Mouse (Mus musculus) limb, embryonic 15.5 days (tissue): Measurements from ENCODE around the gene Bcar3. TPM values are rescaled to one million over a fixed set of nuclear protein-coding genes. Genes with fewer than 3 reads are reported as not detected.

Source experiments
- ATAC-seq: fragments of 200-750 bp; cut with Nextera tagmentation; 2 replicates; pipeline ENCODE4 v1.8.0; 2017; ENCODE audit warnings: low read depth, moderate TSS enrichment; ENCODE audit not compliant: insufficient number of reproducible peaks, low FRiP score, low TSS enrichment
- H3K27ac ChIP-seq: fragments of 300-500 bp; sonication (generic); 2 replicates; pipeline ENCODE4 v1.5.1; 2015; ENCODE audit warnings: moderate library complexity, mild to moderate bottlenecking, inconsistent platforms
- H3K27me3 ChIP-seq: fragments of 300-500 bp; sonication (generic); 2 replicates; pipeline ENCODE4 v1.6.1; 2015; ENCODE audit warnings: inconsistent platforms
- H3K36me3 ChIP-seq: fragments of 300-500 bp; sonication (generic); 2 replicates; pipeline ENCODE4 v1.6.1; 2015; ENCODE audit warnings: inconsistent platforms
- H3K4me1 ChIP-seq: fragments of 300-500 bp; sonication (generic); 2 replicates; pipeline ENCODE4 v1.6.1; 2015; ENCODE audit warnings: inconsistent platforms
- H3K4me2 ChIP-seq: fragments of 300-500 bp; sonication (generic); 2 replicates; pipeline ENCODE4 v1.6.1; 2015; ENCODE audit warnings: mild to moderate bottlenecking, inconsistent platforms
- H3K4me3 ChIP-seq: fragments of 300-500 bp; sonication (generic); 2 replicates; pipeline ENCODE4 v1.5.1; 2015; ENCODE audit warnings: mild to moderate bottlenecking, inconsistent platforms
- H3K9ac ChIP-seq: fragments of 300-500 bp; sonication (generic); 2 replicates; pipeline ENCODE4 v1.6.1; 2015; ENCODE audit warnings: inconsistent platforms
- H3K9me3 ChIP-seq: fragments of 300-500 bp; sonication (generic); 2 replicates; pipeline ENCODE4 v1.6.1; 2016; ENCODE audit warnings: inconsistent platforms
- WGBS: fragments of 180-500 bp; shearing (Covaris S2); methylation state at CpG from one replicate; pipeline ENCODE4 v1.1.7; 2015; 5-methylcytosine and 5-hydroxymethylcytosine counted together
- polyA plus RNA-seq: library from polyadenylated mRNA; unstranded; fragments of >200 nt; fragmentation: Nextera tagmentation; extraction: Ambion mirVana; gene quantifications from 2 replicates; pipeline ENCODE4 v1.2.1, GENCODE M21; 2015

Gene Bcar3
- polyA plus RNA-seq, 1 experiment from 2014 or later: 7.8 TPM

GRCm38 (mm10) chr3:122430780-122431497 is 137.0 kb downstream of the Bcar3 start:
- no peak overlapping the region for H3K4me2 ChIP-seq
- H3K4me3 ChIP-seq: no peak overlapping the region
- peaks cover 16% of the 10 kb centered on the region for H3K4me1 ChIP-seq
- H3K9ac ChIP-seq: no peak overlapping the region
- no peak for ATAC-seq
- no peaks in the 10 kb centered on the region for H3K27me3 ChIP-seq
- 60% methylated on average over 7 of the region's 7 CpGs for WGBS
- H3K9me3 ChIP-seq: no peaks in the 10 kb centered on the region
- no peaks in the 10 kb centered on the region for H3K36me3 ChIP-seq
- H3K27ac ChIP-seq: 0 out of 2 replicates have a peak overlapping the region, but pooled peaks have one; percentile 2

- ATAC-seq: no peak
- Histone ChIP-seq H3K4me3 (no peak overlapping the region), H3K4me1 (peaks cover 20% of the 10 kb centered on the region), H3K36me3 (no peaks in the 10 kb centered on the region), H3K9ac (no peak overlapping the region), H3K4me2 (no peak overlapping the region), H3K27me3 (no peaks in the 10 kb centered on the region), H3K27ac (no peak overlapping the region), H3K9me3 (no peaks in the 10 kb centered on the region)
- WGBS: 19% methylated on average over 9 of the region's 9 CpGs
Observed at GRCm38 (mm10) chr3:122432811-122433406, 139.0 kb downstream of the Bcar3 start.

GRCm38 (mm10) chr3:122433975-122434626 is 140.2 kb downstream of the Bcar3 start:
- no peak for ATAC-seq
- 92% methylated on average over 5 of the region's 5 CpGs for WGBS
- Histone ChIP-seq H3K4me1 (peaks cover 20% of the 10 kb centered on the region), H3K36me3 (no peaks in the 10 kb centered on the region), H3K9ac (no peak overlapping the region), H3K27me3 (no peaks in the 10 kb centered on the region), H3K9me3 (no peaks in the 10 kb centered on the region), H3K4me2 (no peak overlapping the region), H3K27ac (no peak overlapping the region), H3K4me3 (no peak overlapping the region)

GRCm38 (mm10) chr3:122434983-122435935 is 141.3 kb downstream of the Bcar3 start:
- Histone ChIP-seq H3K4me1 (peaks cover 20% of the 10 kb centered on the region), H3K27me3 (no peaks in the 10 kb centered on the region), H3K9me3 (no peaks in the 10 kb centered on the region), H3K36me3 (no peaks in the 10 kb centered on the region), H3K27ac (no peak overlapping the region), H3K4me3 (no peak overlapping the region), H3K9ac (no peak overlapping the region), H3K4me2 (no peak overlapping the region)
- ATAC-seq: no peak
- WGBS: 84% methylated on average over 8 of the region's 8 CpGs

GRCm38 (mm10) chr3:122438143-122438825 is 144.3 kb downstream of the Bcar3 start:
- H3K36me3 ChIP-seq: no peaks in the 10 kb centered on the region
- H3K27ac ChIP-seq: no peak overlapping the region
- H3K9ac ChIP-seq: no peak overlapping the region
- no peak for ATAC-seq
- no peaks in the 10 kb centered on the region for H3K9me3 ChIP-seq
- H3K4me2 ChIP-seq: no peak overlapping the region
- peaks cover 4% of the 10 kb centered on the region for H3K4me1 ChIP-seq
- H3K4me3 ChIP-seq: no peak overlapping the region
- no peaks in the 10 kb centered on the region for H3K27me3 ChIP-seq
- WGBS: 71% methylated on average over 7 of the region's 7 CpGs

- no peak overlapping the region for H3K4me2 ChIP-seq
- no peak overlapping the region for H3K9ac ChIP-seq
- H3K36me3 ChIP-seq: no peaks in the 10 kb centered on the region
- H3K9me3 ChIP-seq: no peaks in the 10 kb centered on the region
- no peaks in the 10 kb centered on the region for H3K27me3 ChIP-seq
- no peak overlapping the region for H3K4me3 ChIP-seq
- 87% methylated on average over 11 of the region's 11 CpGs for WGBS
- H3K4me1 ChIP-seq: no peaks in the 10 kb centered on the region
- no peak for ATAC-seq
- H3K27ac ChIP-seq: no peak overlapping the region
Observed at GRCm38 (mm10) chr3:122445696-122446095, 151.8 kb downstream of the Bcar3 start.

GRCm38 (mm10) chr3:122446678-122447077 is 152.7 kb downstream of the Bcar3 start:
- ATAC-seq: no peak
- Histone ChIP-seq H3K27me3 (no peaks in the 10 kb centered on the region), H3K4me3 (no peak overlapping the region), H3K36me3 (no peaks in the 10 kb centered on the region), H3K27ac (no peak overlapping the region), H3K9me3 (no peaks in the 10 kb centered on the region), H3K4me1 (no peaks in the 10 kb centered on the region), H3K9ac (no peak overlapping the region), H3K4me2 (no peak overlapping the region)
- 67% methylated on average over 8 of the region's 8 CpGs for WGBS

- ATAC-seq: no peak
- Histone ChIP-seq H3K36me3 (no peaks in the 10 kb centered on the region), H3K4me3 (no peak overlapping the region), H3K27ac (no peak overlapping the region), H3K9me3 (no peaks in the 10 kb centered on the region), H3K27me3 (no peaks in the 10 kb centered on the region), H3K9ac (no peak overlapping the region), H3K4me2 (no peak overlapping the region), H3K4me1 (no peaks in the 10 kb centered on the region)
- 97% methylated on average over 13 of the region's 13 CpGs for WGBS
Observed at GRCm38 (mm10) chr3:122448196-122448595, 154.3 kb downstream of the Bcar3 start.

DNA sequence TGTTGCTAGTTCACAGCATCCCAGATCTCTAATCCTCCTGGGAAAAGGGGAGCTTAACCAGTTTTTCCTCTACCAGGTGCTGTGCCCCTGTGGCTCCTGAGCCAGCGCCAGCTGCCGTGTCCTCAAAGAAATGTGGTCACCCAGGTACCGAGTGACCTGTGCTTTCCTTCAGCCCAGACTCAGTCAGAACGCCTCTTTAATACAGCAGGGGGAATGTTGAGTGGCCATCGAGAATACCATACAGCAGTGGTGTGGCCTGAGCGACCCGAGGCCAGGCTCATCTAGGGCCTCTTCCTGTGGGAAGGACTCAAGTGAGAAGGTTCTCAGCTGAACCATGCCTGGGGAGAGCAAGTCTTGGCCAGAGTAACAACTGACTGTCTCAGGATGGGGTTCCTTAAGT is 156.1 kb downstream of the Bcar3 start:
- Histone ChIP-seq H3K9me3 (no peaks in the 10 kb centered on the region), H3K4me2 (no peak overlapping the region), H3K9ac (no peak overlapping the region), H3K27me3 (no peaks in the 10 kb centered on the region), H3K36me3 (no peaks in the 10 kb centered on the region), H3K4me3 (no peak overlapping the region), H3K4me1 (no peaks in the 10 kb centered on the region), H3K27ac (no peak overlapping the region)
- 87% methylated on average over 7 of the region's 7 CpGs for WGBS
- ATAC-seq: no peak

DNA sequence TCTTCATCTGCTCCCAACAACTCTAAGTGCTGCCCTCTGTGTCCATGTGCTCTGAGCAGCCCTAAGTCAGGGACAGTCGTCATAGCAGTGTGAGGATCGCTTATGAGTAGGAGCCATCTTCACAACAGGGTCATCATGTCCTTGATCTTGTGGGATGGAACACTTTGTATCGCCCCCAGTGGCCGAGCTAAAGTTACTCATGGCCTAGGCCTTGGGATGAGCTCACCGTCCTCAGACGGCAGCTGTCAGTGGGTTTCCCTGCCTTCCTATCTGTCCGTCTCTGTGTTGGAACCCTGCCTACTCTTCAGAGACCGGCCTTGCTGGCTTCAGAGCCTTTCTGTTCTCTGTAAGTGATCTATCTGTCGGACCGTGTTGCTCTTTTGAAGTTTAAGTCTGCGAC is 159.9 kb downstream of the Bcar3 start:
- 0 out of 2 replicates have a peak, but pooled peaks cover 3% of the 10 kb centered on the region for H3K4me1 ChIP-seq
- 90% methylated on average over 11 of the region's 11 CpGs for WGBS
- no peaks in the 10 kb centered on the region for H3K9me3 ChIP-seq
- H3K4me2 ChIP-seq: no peak overlapping the region
- ATAC-seq: no peak
- H3K27ac ChIP-seq: no peak overlapping the region
- H3K4me3 ChIP-seq: no peak overlapping the region
- H3K9ac ChIP-seq: no peak overlapping the region
- H3K36me3 ChIP-seq: no peaks in the 10 kb centered on the region
- no peaks in the 10 kb centered on the region for H3K27me3 ChIP-seq

GRCm38 (mm10) chr3:122456156-122456555 is 162.2 kb downstream of the Bcar3 start:
- H3K4me2 ChIP-seq: no peak overlapping the region
- H3K4me1 ChIP-seq: peaks cover 8% of the 10 kb centered on the region; the same call in 1 of the 2 replicates
- no peak overlapping the region for H3K4me3 ChIP-seq
- no peaks in the 10 kb centered on the region for H3K9me3 ChIP-seq
- H3K27me3 ChIP-seq: no peaks in the 10 kb centered on the region
- no peak overlapping the region for H3K27ac ChIP-seq
- 85% methylated on average over 4 of the region's 4 CpGs for WGBS
- no peak for ATAC-seq
- no peaks in the 10 kb centered on the region for H3K36me3 ChIP-seq
- no peak overlapping the region for H3K9ac ChIP-seq
